Mouse (Mus musculus) bone marrow, adult 2 months (tissue): ENCODE measurements at regions not wholly inside any gene's neighbourhood (a gene's known extent, or its start where the extent isn't known, plus 50 kb on each side); places are given as distances from the start of the nearest gene placed in this dataset.

ENCODE experiments used
- CTCF ChIP-seq: fragments of 200-500 bp; IDR thresholded peaks from 2 replicates; pipeline ENCODE4 v1.5.1; 2011; ENCODE audit warnings: low read length, control low read depth; ENCODE audit not compliant: control insufficient read depth, insufficient read depth
- POLR2A ChIP-seq: fragments of 200-500 bp; IDR thresholded peaks from 2 replicates; pipeline ENCODE4 v1.6.1; 2011; ENCODE audit warnings: low read depth, mild to moderate bottlenecking, control low read depth, low read length, borderline replicate concordance; ENCODE audit not compliant: control insufficient read depth

GRCm38 (mm10) chr1:185887031-185887430, 230.1 kb downstream of the Lyplal1 start:
- TF ChIP-seq POLR2A (no peak), CTCF (no peak)
